Mouse (Mus musculus) stomach, postnatal 0 days (tissue): ENCODE measurements around the gene Krr1.

Source experiments
- CTCF ChIP-seq: IDR thresholded peaks from 2 replicates; pipeline ENCODE4 v1.5.1; 2016; ENCODE audit warnings: antibody characterized with exemption, low read depth, mild to moderate bottlenecking, moderate library complexity
- EP300 ChIP-seq: optimal IDR thresholded peaks from 2 replicates; pipeline ENCODE3; 2016; ENCODE audit warnings: antibody characterized with exemption

GRCm38 (mm10) chr10:111995803-111996548 is 23.5 kb downstream of the Krr1 start:
- TF ChIP-seq CTCF (no peak), EP300 (no peak)
